Mouse (Mus musculus) cerebellum, adult (tissue): ENCODE data around the gene Zdhhc6.

ENCODE experiments used
- ATAC-seq: cut with Nextera tagmentation; 2 replicates; pipeline ENCODE4 v1.9.2; 2017; ENCODE audit warnings: mild to moderate bottlenecking, moderate library complexity, mixed read lengths; ENCODE audit not compliant: insufficient number of reproducible peaks, low FRiP score, low TSS enrichment

Gene Zdhhc6

GRCm38 (mm10) chr19:55227135-55227534, 88.7 kb downstream of the Zdhhc6 start:
- no peak for ATAC-seq

- no peak for ATAC-seq
Observed at GRCm38 (mm10) chr19:55226621-55227020, 89.2 kb downstream of the Zdhhc6 start.

DNA sequence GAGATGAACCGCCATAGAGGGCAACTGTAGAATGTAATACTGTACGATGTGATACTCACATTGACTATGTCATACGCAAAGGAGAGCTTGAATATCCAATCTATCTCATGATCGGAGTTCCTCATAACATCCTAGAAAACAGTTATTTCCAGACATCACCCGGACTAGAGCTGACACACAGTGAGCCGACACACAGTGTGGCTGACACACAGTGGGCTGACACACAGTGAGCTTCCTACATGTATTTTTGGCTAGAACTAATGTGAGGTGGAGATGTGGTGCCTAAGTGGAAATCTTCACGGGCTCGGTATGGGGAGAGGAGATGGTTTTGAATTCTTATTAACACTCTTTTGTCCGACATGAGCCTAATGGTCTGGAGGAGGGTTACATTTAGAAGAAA, 93.6 kb downstream of the Zdhhc6 start:
- ATAC-seq = no peak
